Mouse (Mus musculus) MEL (cell line): ENCODE results near the gene Pax9. TPM values are rescaled to one million over a fixed set of nuclear protein-coding genes. Genes with fewer than 3 reads are reported as not detected.

Experiments
- DNase-seq: peaks from one replicate; pipeline ENCODE4 v3.0.0; 2011; ENCODE audit warnings: low read depth, low spot score
- H3K27ac ChIP-seq: 2 replicates; pipeline ENCODE4 v1.5.1; 2012; ENCODE audit warnings: low read depth, mild to moderate bottlenecking, control low read depth, low read length, moderate library complexity; ENCODE audit not compliant: control insufficient read depth
- H3K27me3 ChIP-seq, 2 experiments: fragments of 150-350 bp in 1 of 2; sonication (generic) in 1 of 2; 2 replicates each; pipeline ENCODE4 v1.6.1; 2012; ENCODE audit warnings: low read length in 2 of 2, mild to moderate bottlenecking in 2 of 2, improper control_type of control experiment in 1 of 2, moderate library complexity in 1 of 2; ENCODE audit not compliant: insufficient read depth in 2 of 2, control insufficient read depth in 1 of 2
- H3K36me3 ChIP-seq, 2 experiments: 2 replicates each; pipeline ENCODE4 v1.6.1; 2012 to 2014; ENCODE audit warnings: low read length in 2 of 2, improper control_type of control experiment in 1 of 2, inconsistent platforms in 1 of 2, mild to moderate bottlenecking in 1 of 2; ENCODE audit not compliant: insufficient read depth in 2 of 2, control insufficient read depth in 1 of 2
- H3K4me1 ChIP-seq, 2 experiments: fragments of 150-350 bp in 1 of 2; sonication (generic) in 1 of 2; 2 replicates each; pipeline ENCODE4 v1.6.1; 2012; ENCODE audit warnings: low read length in 2 of 2, improper control_type of control experiment in 1 of 2, mild to moderate bottlenecking in 1 of 2; ENCODE audit not compliant: insufficient read depth in 2 of 2, control insufficient read depth in 1 of 2
- H3K4me3 ChIP-seq, 2 experiments: fragments of 150-350 bp in 1 of 2; sonication (generic) in 1 of 2; 2 replicates each; pipeline ENCODE4 v1.5.1; 2012; ENCODE audit warnings: low read depth in 2 of 2, low read length in 2 of 2, mild to moderate bottlenecking in 2 of 2, moderate library complexity in 2 of 2, control low read depth in 1 of 2, improper control_type of control experiment in 1 of 2; ENCODE audit not compliant: control insufficient read depth in 1 of 2, insufficient read depth in 1 of 2
- H3K79me2 ChIP-seq: 2 replicates; pipeline ENCODE4 v1.6.1; 2012; ENCODE audit warnings: mild to moderate bottlenecking, low read length, moderate library complexity; ENCODE audit not compliant: control insufficient read depth, poor library complexity, insufficient read depth
- H3K9ac ChIP-seq: 2 replicates; pipeline ENCODE4 v1.6.1; 2012; ENCODE audit warnings: low read depth, mild to moderate bottlenecking, control low read depth, low read length, moderate library complexity; ENCODE audit not compliant: control insufficient read depth, poor library complexity, severe bottlenecking
- H3K9me3 ChIP-seq: fragments of 150-350 bp; sonication (generic); replicated peaks from 2 replicates; pipeline ENCODE4 v1.6.1; 2012; ENCODE audit warnings: mild to moderate bottlenecking, low read length, improper control_type of control experiment, moderate library complexity; ENCODE audit not compliant: insufficient read depth
- CHD1 ChIP-seq: IDR thresholded peaks from 2 replicates; pipeline ENCODE4 v1.6.1; 2012; ENCODE audit warnings: low read depth, mild to moderate bottlenecking, inconsistent platforms, low read length, improper control_type of control experiment
- CHD2 ChIP-seq: IDR thresholded peaks from 2 replicates; pipeline ENCODE4 v1.6.1; 2011; ENCODE audit warnings: low read length, improper control_type of control experiment
- E2F4 ChIP-seq: IDR thresholded peaks from 2 replicates; pipeline ENCODE4 v1.6.1; 2011; ENCODE audit warnings: low read depth, low read length, improper control_type of control experiment, borderline replicate concordance
- ELF1 ChIP-seq: IDR thresholded peaks from 2 replicates; pipeline ENCODE4 v1.6.1; 2014; ENCODE audit warnings: low read depth, mild to moderate bottlenecking, inconsistent platforms, low read length, improper control_type of control experiment, moderate library complexity
- EP300 ChIP-seq, 2 experiments: IDR thresholded peaks; 2 replicates each; pipeline ENCODE4 v1.6.1; 2011; ENCODE audit warnings: improper control_type of control experiment in 2 of 2, low read length in 2 of 2, low read depth in 1 of 2, mild to moderate bottlenecking in 1 of 2
- ETS1 ChIP-seq: IDR thresholded peaks from 2 replicates; pipeline ENCODE4 v1.6.1; 2012; ENCODE audit warnings: low read depth, mild to moderate bottlenecking, inconsistent platforms, low read length, improper control_type of control experiment, moderate library complexity
- GABPA ChIP-seq: IDR thresholded peaks from 2 replicates; pipeline ENCODE4 v1.6.1; 2012; ENCODE audit warnings: low read depth, mild to moderate bottlenecking, inconsistent platforms, low read length, improper control_type of control experiment, moderate library complexity
- GATA1 ChIP-seq: IDR thresholded peaks from 2 replicates; pipeline ENCODE4 v1.6.1; 2011; ENCODE audit warnings: low read depth, low read length, improper control_type of control experiment
- KAT2A ChIP-seq: conservative IDR thresholded peaks from 2 replicates; pipeline ENCODE4 v1.6.1; 2012; ENCODE audit warnings: low read depth, low read length, improper control_type of control experiment, inconsistent platforms
- MAFK ChIP-seq: IDR thresholded peaks from 2 replicates; pipeline ENCODE4 v1.6.1; 2011; ENCODE audit warnings: low read depth, mild to moderate bottlenecking, low read length, improper control_type of control experiment, borderline replicate concordance
- MEF2A ChIP-seq: IDR thresholded peaks from 2 replicates; pipeline ENCODE4 v1.6.1; 2014; ENCODE audit warnings: low read depth, mild to moderate bottlenecking, inconsistent platforms, low read length, improper control_type of control experiment; ENCODE audit not compliant: poor library complexity, insufficient replicate concordance, severe bottlenecking; ENCODE audit errors: extremely low read depth
- MYB ChIP-seq: IDR thresholded peaks from 2 replicates; pipeline ENCODE4 v1.6.1; 2011; ENCODE audit warnings: mild to moderate bottlenecking, low read depth, low read length, improper control_type of control experiment
- MYC ChIP-seq: IDR thresholded peaks from 2 replicates; pipeline ENCODE4 v1.6.1; 2011; ENCODE audit warnings: low read depth, mild to moderate bottlenecking, low read length, improper control_type of control experiment, moderate library complexity
- NELFE ChIP-seq: IDR thresholded peaks from 2 replicates; pipeline ENCODE4 v1.6.1; 2011; ENCODE audit warnings: low read depth, low read length, improper control_type of control experiment
- POLR2A ChIP-seq, 2 experiments: IDR thresholded peaks; 2 replicates each; pipeline ENCODE4 v1.6.1; 2011 to 2012; ENCODE audit warnings: low read length in 2 of 2, mild to moderate bottlenecking in 2 of 2, control low read depth in 1 of 2, improper control_type of control experiment in 1 of 2, low read depth in 1 of 2, moderate library complexity in 1 of 2; ENCODE audit not compliant: control insufficient read depth in 1 of 2, insufficient read depth in 1 of 2, poor library complexity in 1 of 2
- POLR2AphosphoS2 ChIP-seq: IDR thresholded peaks from 2 replicates; pipeline ENCODE4 v1.6.1; 2011; ENCODE audit warnings: low read length, improper control_type of control experiment
- POLR2AphosphoS5 ChIP-seq: IDR thresholded peaks from 2 replicates; pipeline ENCODE4 v1.6.1; 2012; ENCODE audit warnings: low read depth, borderline replicate concordance, mild to moderate bottlenecking, inconsistent platforms, low read length, moderate library complexity, mixed read lengths
- RCOR1 ChIP-seq: IDR thresholded peaks from 2 replicates; pipeline ENCODE4 v1.6.1; 2012; ENCODE audit warnings: low read depth, mild to moderate bottlenecking, inconsistent platforms, low read length, improper control_type of control experiment
- SIN3A ChIP-seq: IDR thresholded peaks from 2 replicates; pipeline ENCODE4 v1.6.1; 2012; ENCODE audit warnings: low read length, improper control_type of control experiment, inconsistent platforms
- SMC3 ChIP-seq: IDR thresholded peaks from 2 replicates; pipeline ENCODE4 v1.6.1; 2011; ENCODE audit warnings: low read depth, low read length, improper control_type of control experiment
- TAL1 ChIP-seq: IDR thresholded peaks from 2 replicates; pipeline ENCODE4 v1.6.1; 2012; ENCODE audit warnings: mild to moderate bottlenecking, inconsistent platforms, low read length, moderate library complexity, mixed read lengths
- TBP ChIP-seq: IDR thresholded peaks from 2 replicates; pipeline ENCODE4 v1.8.0; 2011; ENCODE audit warnings: low read depth, low read length, improper control_type of control experiment
- TCF12 ChIP-seq: IDR thresholded peaks from 2 replicates; pipeline ENCODE4 v1.6.1; 2014; ENCODE audit warnings: low read depth, mild to moderate bottlenecking, inconsistent platforms, low read length, improper control_type of control experiment, moderate library complexity
- USF2 ChIP-seq, 2 experiments: IDR thresholded peaks; 2 replicates each; pipeline ENCODE4 v1.6.1; 2011 to 2012; ENCODE audit warnings: improper control_type of control experiment in 2 of 2, low read length in 2 of 2, borderline replicate concordance in 1 of 2, inconsistent platforms in 1 of 2, low read depth in 1 of 2, mild to moderate bottlenecking in 1 of 2; ENCODE audit not compliant: insufficient read depth in 1 of 2
- ZC3H11A ChIP-seq: IDR thresholded peaks from 2 replicates; pipeline ENCODE4 v1.6.1; 2012; ENCODE audit warnings: low read depth, mild to moderate bottlenecking, inconsistent platforms, low read length, improper control_type of control experiment
- ZKSCAN1 ChIP-seq: IDR thresholded peaks from 2 replicates; pipeline ENCODE4 v1.6.1; 2012; ENCODE audit warnings: low read depth, mild to moderate bottlenecking, inconsistent platforms, low read length, improper control_type of control experiment, moderate library complexity
- ZMIZ1 ChIP-seq: IDR thresholded peaks from 2 replicates; pipeline ENCODE4 v1.6.1; 2012; ENCODE audit warnings: low read depth, mild to moderate bottlenecking, inconsistent platforms, low read length, improper control_type of control experiment, moderate library complexity
- ZNF384 ChIP-seq: IDR thresholded peaks from 2 replicates; pipeline ENCODE4 v1.6.1; 2012; ENCODE audit warnings: low read depth, mild to moderate bottlenecking, inconsistent platforms, low read length, improper control_type of control experiment
- polyA plus RNA-seq, 2 experiments: library from polyadenylated mRNA; stranded (reverse) in 1 of 2; unstranded in 1 of 2; fragments of >175 nt in 1 of 2; fragments of >200 nt in 1 of 2; gene quantifications; 2 replicates each; pipeline versions ENCODE4 v1.2.1 to v1.2.4; 2012; ENCODE audit warnings: low replicate concordance in 2 of 2, low read depth in 1 of 2; ENCODE audit not compliant: insufficient read length in 2 of 2, insufficient read depth in 1 of 2, missing spikeins in 1 of 2
- total RNA-seq: library from RNA; depleted of rRNA; stranded (reverse); fragments of 300-350 nt; gene quantifications from 2 replicates; pipeline ENCODE4 v1.2.3, GENCODE M21; 2012

The Pax9 gene
- total and polyA plus RNA-seq, 3 experiments, result 1.7 to 4.5 TPM; not detected in 1

- no peaks in the 10 kb centered on the region for H3K79me2 ChIP-seq
- no peaks in the 10 kb centered on the region for H3K9me3 ChIP-seq
- H3K4me3 ChIP-seq, result no peak overlapping the region
- H3K4me1 ChIP-seq, result peaks cover 0 to 15% of the 10 kb centered on the region in 2 experiments; a peak in 2 of 4 replicates
- no peak overlapping the region for H3K27ac ChIP-seq
- peaks cover 0 to 7% of the 10 kb centered on the region in 2 experiments; a peak in 2 of 4 replicates for H3K36me3 ChIP-seq
- no peak for DNase-seq
- no peak for TF ChIP-seq ZMIZ1
- TF ChIP-seq POLR2A (IDR thresholded peaks at IDR 0.05; ENCODE audit: control insufficient read depth in 1 of 2, insufficient read depth in 1 of 2, low read depth in 1 of 2, low read length in 2 of 2, poor library complexity in 1 of 2), result no peak
- TF ChIP-seq ETS1, result no peak
- TF ChIP-seq TBP, result no peak
- no peak for TF ChIP-seq TCF12
- no peak for TF ChIP-seq POLR2AphosphoS2
- TF ChIP-seq ELF1, result no peak
- no peak for TF ChIP-seq TAL1
- no peak for TF ChIP-seq ZC3H11A
- TF ChIP-seq MYC, result no peak
- no peak for TF ChIP-seq USF2 (IDR thresholded peaks at IDR 0.05; ENCODE audit: borderline replicate concordance in 1 of 2, insufficient read depth in 1 of 2, low read depth in 1 of 2, low read length in 2 of 2)
- TF ChIP-seq E2F4, result no peak
- TF ChIP-seq MYB, result no peak
- TF ChIP-seq GABPA, result no peak
- TF ChIP-seq CHD1, result no peak
- no peak overlapping the region for H3K9ac ChIP-seq
- H3K27me3 ChIP-seq, result peaks cover 1 to 2% of the 10 kb centered on the region in 2 experiments; a peak in 2 of 4 replicates
Measured at GRCm38 (mm10) chr12:56687640-56688481, 3.7 kb upstream of the Pax9 start.

- H3K79me2 ChIP-seq, result no peaks in the 10 kb centered on the region
- H3K27me3 ChIP-seq, result peaks cover 1 to 2% of the 10 kb centered on the region in 2 experiments; a peak in 2 of 4 replicates
- TF ChIP-seq MEF2A, result no peak
- TF ChIP-seq MAFK, result no peak
- TF ChIP-seq SMC3, result no peak
- TF ChIP-seq POLR2AphosphoS5, result no peak
- no peak for TF ChIP-seq SIN3A
- TF ChIP-seq ZC3H11A, result no peak
- TF ChIP-seq CHD2, result no peak
- TF ChIP-seq GATA1, result no peak
- no peak for TF ChIP-seq MYC
- no peak for TF ChIP-seq ZNF384
- no peak for TF ChIP-seq CHD1
- no peak for TF ChIP-seq NELFE
- TF ChIP-seq EP300 (IDR thresholded peaks at IDR 0.05; ENCODE audit: low read depth in 1 of 2, low read length in 2 of 2), result no peak
- no peak for TF ChIP-seq MYB
- TF ChIP-seq TCF12, result no peak
- TF ChIP-seq KAT2A, result no peak
- no peak for TF ChIP-seq RCOR1
- TF ChIP-seq ZKSCAN1, result no peak
- TF ChIP-seq, all 39 proteins: peak for 0
- Histone ChIP-seq H3K4me3 (no peak overlapping the region), H3K4me1 (peaks cover 0 to 11% of the 10 kb centered on the region in 2 experiments; a peak in 2 of 4 replicates), H3K9me3 (no peaks in the 10 kb centered on the region), H3K27ac (no peak overlapping the region), H3K36me3 (peaks cover 0 to 5% of the 10 kb centered on the region in 2 experiments; a peak in 2 of 4 replicates), H3K9ac (no peak overlapping the region)
- no peak for DNase-seq
Measured at GRCm38 (mm10) chr12:56688482-56688840, 3.1 kb upstream of the Pax9 start.
